Mouse (Mus musculus): ENCODE results near the gene Sox5.

GRCm38 (mm10) chr6:144477287-144478064 is 304.3 kb downstream of the Sox5 start:
- TF ChIP-seq CTCF (IDR thresholded peaks at IDR 0.05) (no peak), EP300 (IDR thresholded peaks at IDR 0.05; ENCODE audit: insufficient read depth, low read depth, low read length) (no peak)

Data from heart, adult 2 months (tissue).